Mouse (Mus musculus): ENCODE results near the gene Gm37240.

Gm37240 gene

GRCm38 (mm10) chr3:85160816-85161215 is 726.5 kb downstream of the Gm37240 start:
- DNase-seq (ENCODE audit: extremely low spot score, low read depth, low spot score), result no peak

GRCm38 (mm10) chr3:85159631-85160030 is 727.7 kb downstream of the Gm37240 start:
- DNase-seq (ENCODE audit: extremely low spot score, low read depth, low spot score), result no peak

GRCm38 (mm10) chr3:85148816-85149215 is 738.5 kb downstream of the Gm37240 start:
- DNase-seq (ENCODE audit: extremely low spot score, low read depth, low spot score), result no peak

DNA sequence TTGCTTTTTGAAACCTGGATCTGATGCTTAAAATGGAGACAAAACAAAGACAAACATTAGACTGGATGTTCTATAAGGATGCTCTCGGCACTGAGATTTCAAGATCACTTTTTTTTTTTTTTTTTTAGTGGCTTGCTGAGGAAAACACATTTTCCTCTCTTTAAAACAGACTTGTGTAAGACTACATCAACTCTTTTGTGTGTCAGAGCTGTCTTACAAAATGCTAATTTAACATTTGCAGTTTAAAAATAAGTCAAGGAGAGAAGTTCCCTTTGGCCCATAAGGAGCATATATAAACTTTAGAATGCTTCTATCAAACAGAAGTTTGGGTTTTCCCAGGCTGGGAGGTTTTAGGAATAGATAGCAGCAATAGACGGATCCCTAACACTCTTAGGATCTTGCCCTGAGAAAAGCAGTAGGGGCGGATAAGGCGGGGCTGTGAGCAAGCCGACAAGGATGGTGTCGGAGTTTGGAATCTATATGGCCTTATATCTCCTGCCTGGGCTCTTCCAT is 739.2 kb downstream of the Gm37240 start:
- no peak for DNase-seq (ENCODE audit: extremely low spot score, low read depth, low spot score)

GRCm38 (mm10) chr3:85145568-85145967 is 741.8 kb downstream of the Gm37240 start:
- peak; percentile 52 for DNase-seq (ENCODE audit: extremely low spot score, low read depth, low spot score)

- no peak for DNase-seq (ENCODE audit: extremely low spot score, low read depth, low spot score)
Measured at GRCm38 (mm10) chr3:85145076-85145475, 742.2 kb downstream of the Gm37240 start.

DNA sequence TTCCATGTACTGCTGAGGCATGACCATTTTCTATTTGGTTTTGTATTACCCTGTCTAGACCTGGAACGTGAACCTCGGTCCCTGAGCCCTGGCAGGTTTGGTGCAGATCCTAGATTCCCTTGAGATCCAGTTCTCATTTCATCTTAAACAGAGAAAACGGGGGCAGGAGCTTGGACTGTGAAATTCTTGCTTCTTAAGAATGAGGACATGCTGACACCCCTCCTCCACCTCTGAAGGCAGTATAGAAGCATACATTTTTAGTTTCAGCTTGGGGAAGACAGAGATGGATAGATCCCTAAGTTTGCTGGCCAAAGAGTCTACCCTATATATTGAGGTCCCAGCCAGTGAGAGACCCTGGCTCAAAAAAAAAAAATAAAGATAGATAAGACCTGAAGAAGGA is 742.9 kb downstream of the Gm37240 start:
- DNase-seq (ENCODE audit: extremely low spot score, low read depth, low spot score), result no peak

DNA sequence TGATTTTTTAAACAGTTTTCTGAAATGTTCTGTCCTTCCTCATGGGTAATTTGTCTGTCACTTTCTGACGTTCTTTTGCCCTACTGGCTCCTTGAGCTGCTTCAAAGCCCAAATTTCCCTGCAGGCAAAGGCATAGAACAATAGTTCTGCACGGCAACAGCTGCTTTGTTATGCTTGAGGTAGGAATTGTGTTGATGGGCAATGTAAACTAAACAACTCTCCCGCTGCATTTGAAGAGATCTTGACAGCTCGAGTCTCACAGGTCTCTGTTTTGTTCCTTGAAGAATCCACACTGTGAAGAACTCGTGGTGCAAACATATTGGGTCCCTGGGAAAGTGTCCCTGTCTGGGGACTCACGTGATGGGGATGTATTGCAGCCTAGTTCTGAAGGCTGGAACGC is 746.8 kb downstream of the Gm37240 start:
- no peak for DNase-seq (ENCODE audit: extremely low spot score, low read depth, low spot score)

- DNase-seq (ENCODE audit: extremely low spot score, low read depth, low spot score), result no peak
Measured at GRCm38 (mm10) chr3:85138407-85138806, 748.9 kb downstream of the Gm37240 start.

DNA sequence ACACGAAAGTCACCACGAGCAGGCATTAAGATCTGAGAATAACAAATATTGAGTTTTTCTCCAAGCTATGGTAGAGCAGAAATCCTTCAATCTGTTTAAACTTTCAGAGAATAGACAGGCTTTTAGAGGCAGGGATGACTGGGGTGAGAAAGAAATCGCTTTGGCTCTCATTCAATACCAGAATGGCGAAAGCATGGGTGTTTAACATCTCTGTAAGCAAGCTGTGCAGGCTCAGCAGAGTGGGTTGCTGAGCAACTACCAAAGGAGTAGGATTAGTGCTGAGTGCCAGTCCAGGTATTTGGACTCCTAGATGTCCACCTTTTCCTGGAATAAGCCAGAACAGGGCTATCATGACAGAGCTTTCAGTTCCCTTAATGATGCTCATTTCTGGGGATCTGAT is 753.8 kb downstream of the Gm37240 start:
- DNase-seq (ENCODE audit: extremely low spot score, low read depth, low spot score), result no peak

DNA sequence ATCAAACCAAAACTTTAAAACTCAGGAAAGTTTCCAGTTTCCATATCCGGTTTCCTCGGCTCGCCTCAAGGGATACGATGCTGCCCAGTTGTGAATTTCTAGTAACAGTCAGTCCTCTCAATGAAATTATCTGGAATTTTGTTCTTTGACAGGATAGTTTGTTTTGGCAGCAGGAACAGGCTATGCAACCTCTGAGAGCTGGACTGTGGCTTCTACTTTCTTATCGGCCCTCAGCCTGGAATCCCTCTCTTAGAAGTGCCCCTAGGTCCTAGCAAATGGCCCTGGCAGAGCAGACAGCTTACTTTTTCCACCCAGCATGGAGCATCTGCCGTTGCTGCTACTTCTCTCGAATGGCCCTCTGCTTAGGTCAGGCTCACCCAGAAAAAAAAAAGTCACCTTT is 755.4 kb downstream of the Gm37240 start:
- DNase-seq (ENCODE audit: extremely low spot score, low read depth, low spot score), result no peak

DNA sequence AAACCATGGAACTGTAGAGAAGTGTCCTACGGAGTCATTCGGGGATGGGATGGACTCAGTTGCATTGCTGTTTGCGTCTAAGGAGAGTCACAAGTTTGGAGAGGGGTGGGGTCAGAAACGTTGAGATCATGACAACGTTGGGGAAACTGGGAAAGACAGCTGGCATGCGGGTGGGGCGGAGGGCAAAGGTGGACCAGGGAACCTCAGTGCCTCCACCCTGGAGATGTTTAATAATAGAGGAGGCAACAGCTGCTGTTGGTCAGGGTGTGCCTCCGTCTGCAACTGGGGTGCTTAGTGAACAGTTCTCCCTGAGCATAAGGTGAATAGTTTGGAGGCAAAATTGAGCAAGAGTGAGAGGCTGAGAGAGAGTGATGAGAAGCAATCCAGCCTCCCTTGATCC is 758.8 kb downstream of the Gm37240 start:
- no peak for DNase-seq (ENCODE audit: extremely low spot score, low read depth, low spot score)

- no peak for DNase-seq (ENCODE audit: extremely low spot score, low read depth, low spot score)
Measured at GRCm38 (mm10) chr3:85126970-85127369, 760.3 kb downstream of the Gm37240 start.

DNA sequence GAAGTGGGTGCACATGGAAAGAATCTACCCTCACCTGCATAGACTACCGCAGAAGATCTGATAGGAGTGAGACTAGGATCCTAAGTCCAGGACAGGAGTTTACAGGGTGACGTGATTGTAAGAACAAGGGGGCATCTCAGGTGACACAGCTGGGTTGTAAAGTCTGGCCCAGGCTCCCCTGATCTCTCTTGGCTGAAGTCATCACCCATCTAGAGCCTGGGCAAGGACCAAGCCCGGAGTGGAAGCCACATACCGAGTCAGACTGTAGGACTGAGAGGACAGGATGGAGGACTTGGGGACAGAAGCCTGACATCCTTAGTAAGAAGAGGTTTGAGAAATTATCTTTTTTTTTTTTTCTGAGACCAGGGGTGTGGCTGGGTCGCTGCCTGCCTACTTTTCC is 761.8 kb downstream of the Gm37240 start:
- no peak for DNase-seq (ENCODE audit: extremely low spot score, low read depth, low spot score)

DNA sequence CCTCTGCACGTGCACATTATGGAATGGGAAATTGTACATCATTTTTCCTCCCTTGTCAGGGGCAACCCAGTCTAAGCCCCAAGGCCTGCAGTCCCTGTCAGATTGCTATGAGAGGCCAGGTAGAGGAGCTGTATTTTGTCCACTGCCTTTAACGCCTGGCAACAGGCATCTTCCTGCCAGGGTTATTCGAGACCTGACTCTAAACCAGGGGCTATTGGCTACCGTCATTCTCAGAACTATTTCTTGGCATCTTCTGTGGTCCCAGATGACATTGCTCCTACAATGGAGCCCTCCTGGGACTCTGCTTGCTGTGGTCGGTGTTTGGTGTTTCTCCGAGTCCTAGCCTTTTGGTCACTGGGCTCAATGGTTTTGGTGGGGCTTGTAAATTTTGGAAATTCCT is 762.4 kb downstream of the Gm37240 start:
- DNase-seq (ENCODE audit: extremely low spot score, low read depth, low spot score), result no peak

DNA sequence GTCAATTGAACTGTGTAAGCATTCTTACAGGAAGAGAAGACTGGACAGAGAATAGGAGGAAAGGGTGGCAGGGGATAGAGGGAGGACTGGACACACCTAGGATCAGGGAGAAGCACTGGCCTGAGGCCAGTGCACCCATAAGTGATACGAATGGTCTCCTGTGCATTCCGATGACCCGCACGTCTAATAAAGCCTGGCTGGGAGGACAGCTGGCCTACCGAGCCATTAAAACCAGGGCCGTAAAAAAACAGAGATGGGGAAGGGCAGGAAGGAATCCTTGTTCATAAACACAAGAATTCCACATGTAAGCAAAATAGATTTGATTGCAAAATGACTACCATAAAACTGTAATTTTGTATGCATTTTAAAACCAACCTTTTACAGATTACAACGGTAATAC is 762.9 kb downstream of the Gm37240 start:
- DNase-seq (ENCODE audit: extremely low spot score, low read depth, low spot score), result no peak

GRCm38 (mm10) chr3:85117702-85118101 is 769.6 kb downstream of the Gm37240 start:
- no peak for DNase-seq (ENCODE audit: extremely low spot score, low read depth, low spot score)

DNA sequence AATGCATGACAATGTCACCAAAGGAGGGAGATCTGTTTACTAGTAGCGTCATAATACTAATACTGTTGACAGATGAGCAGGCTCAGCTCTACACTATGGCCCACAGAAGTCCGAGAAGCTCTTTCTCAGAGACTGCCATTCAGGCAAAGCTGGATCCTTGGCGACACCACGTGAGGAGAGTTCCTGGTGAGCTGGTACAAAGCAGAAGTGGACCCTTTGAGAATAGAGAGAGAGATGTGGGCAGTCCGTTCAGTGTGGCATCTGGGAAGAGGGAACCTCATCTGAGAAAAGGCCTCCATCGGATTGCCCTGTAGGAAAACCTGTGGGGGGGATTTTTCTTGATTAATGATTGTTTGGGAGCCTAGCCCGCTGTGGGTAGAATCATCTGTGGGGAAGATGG is 770.3 kb downstream of the Gm37240 start:
- no peak for DNase-seq (ENCODE audit: extremely low spot score, low read depth, low spot score)

DNA sequence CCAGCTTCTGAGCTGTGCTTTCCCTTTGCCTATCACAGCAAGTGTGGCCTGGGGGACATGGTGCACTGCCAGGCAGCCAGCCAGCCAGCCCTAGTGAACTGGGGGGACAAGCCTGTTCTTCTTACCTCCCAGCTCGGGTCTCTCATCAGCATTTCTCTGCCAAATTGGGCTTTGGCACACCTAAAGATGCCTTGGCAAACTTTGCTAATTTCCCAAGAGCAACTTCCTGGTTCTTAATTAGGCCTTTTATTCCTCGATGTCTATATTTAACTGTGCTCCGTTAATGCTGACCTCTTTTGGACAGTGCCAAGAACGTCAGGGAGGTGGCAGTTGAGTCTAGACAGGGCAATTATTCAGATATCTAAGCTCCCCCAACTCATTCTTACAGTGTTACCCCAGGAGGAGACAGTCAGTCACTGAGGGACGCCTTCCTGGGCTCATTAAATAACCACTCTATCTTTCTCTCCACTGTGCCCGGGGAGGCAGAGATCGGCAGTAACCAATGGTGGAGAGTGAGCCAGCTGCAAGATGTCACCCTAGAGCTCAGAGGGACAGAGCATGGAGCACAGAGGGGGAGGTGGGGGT is 771.3 kb downstream of the Gm37240 start:
- DNase-seq (ENCODE audit: extremely low spot score, low read depth, low spot score), result no peak

- no peak for DNase-seq (ENCODE audit: extremely low spot score, low read depth, low spot score)
Measured at GRCm38 (mm10) chr3:85113565-85113964, 773.8 kb downstream of the Gm37240 start.

- no peak for DNase-seq (ENCODE audit: extremely low spot score, low read depth, low spot score)
Measured at GRCm38 (mm10) chr3:85110762-85111161, 776.6 kb downstream of the Gm37240 start.

GRCm38 (mm10) chr3:85109221-85109620 is 778.1 kb downstream of the Gm37240 start:
- no peak for DNase-seq (ENCODE audit: extremely low spot score, low read depth, low spot score)

DNA sequence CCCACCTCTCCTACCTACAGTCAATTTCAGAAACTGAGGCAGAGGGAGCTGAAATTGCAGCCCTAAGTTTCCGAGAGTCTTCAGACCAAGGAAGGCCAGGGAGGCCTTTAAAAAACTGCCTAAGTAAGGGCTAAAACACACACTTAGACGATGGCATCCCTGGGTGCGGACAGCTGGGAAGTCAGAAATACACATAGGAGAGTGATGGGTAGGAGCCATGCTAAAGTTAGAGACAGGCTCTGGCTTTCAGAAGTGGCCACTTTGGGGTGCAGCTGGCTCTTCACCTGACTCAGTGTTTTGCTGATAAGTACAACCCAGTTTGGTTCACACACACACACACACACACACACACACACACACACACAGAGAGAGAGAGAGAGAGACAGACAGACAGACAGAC is 778.9 kb downstream of the Gm37240 start:
- DNase-seq (ENCODE audit: extremely low spot score, low read depth, low spot score), result no peak
